Mouse (Mus musculus): Measurements from ENCODE around the gene Med27.

DNA sequence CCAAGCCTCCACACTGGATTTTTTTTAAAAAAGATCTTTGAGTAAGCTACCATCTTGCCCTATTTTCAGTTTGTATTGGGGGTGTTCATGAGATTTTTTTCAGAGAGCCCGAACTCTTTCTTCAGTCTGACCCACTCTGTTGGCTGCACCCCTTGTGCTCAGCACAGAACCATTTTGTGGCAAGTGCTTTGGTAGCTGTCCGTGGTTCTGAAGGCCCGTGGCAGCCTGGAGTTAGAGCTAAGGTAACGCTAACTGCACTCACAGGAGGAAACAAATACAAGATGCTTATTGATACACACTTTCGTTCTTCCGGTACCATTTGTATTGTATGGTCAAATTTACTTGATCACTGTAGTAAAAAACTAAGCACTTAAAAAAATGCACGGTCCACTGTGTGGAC lies 36.7 kb upstream of the Med27 start:
- TF ChIP-seq CTCF (IDR thresholded peaks at IDR 0.05; ENCODE audit: control insufficient read depth, insufficient read depth, insufficient read length) (no peak), USF1 (IDR thresholded peaks at IDR 0.05; ENCODE audit: low read depth) (no peak), MAX (IDR thresholded peaks at IDR 0.05) (no peak)
